In the genomic region with DNA sequence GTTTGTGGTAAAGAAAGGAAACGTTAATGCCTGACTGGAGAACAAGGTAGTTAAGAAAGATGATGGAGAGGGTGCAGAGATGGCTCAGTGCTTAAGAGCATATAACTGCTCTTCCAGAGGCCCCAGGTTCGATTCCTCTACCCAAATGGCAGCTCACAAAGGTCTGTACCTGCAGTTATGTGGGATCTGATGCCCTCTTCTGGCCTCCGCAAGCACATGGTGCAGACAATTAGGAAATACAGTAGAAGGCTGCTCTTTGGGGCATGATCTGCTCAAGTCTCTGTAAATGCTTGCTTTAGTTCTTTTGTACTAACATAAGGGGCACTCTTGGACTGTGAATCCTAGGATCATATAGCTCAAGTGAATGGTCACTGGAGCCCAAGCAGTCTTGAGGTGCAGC, we compare ENCODE assay signal across 8 mouse cellular contexts. TPM values are rescaled to one million over a fixed set of nuclear protein-coding genes. Genes with fewer than 3 reads are reported as not detected.
DNase-seq lines count a peak whose midpoint lies in the region; ATAC-seq lines count a peak whose summit lies in the region.

No protein-coding gene starts in this region.

- peak; percentile 15 for DNase-seq in heart, adult 8-10 months (ENCODE audit: low spot score)
- DNase-seq in heart, postnatal 25 days (ENCODE audit: low spot score), result no peak
- DNase-seq in cerebellum, adult 11-12 months, result peak; percentile 35
- DNase-seq in forelimb bud, embryonic 11.5 days (ENCODE audit: low read depth, low spot score), result peak; percentile 55
- DNase-seq in intestine, embryonic 14.5 days (ENCODE audit: low spot score), result no peak
- DNase-seq in limb, embryonic 11.5 days (ENCODE audit: low spot score), result peak; percentile 64
- peak; percentile 81 for DNase-seq in midbrain, embryonic 11.5 days (ENCODE audit: low spot score, missing footprints)
- peak; percentile 35 to 64 for DNase-seq in spleen, postnatal 4 days (ENCODE audit: low spot score in 2 of 2)

- H3K9me3 ChIP-seq in intestine, embryonic 14.5 days (ENCODE audit: control insufficient read depth, low read length), result no peaks in the 10 kb centered on the region
- no peaks in the 10 kb centered on the region for H3K9me3 ChIP-seq in limb, embryonic 11.5 days (ENCODE audit: control insufficient read depth, low read length)
- H3K9me3 ChIP-seq in midbrain, embryonic 11.5 days (ENCODE audit: control insufficient read depth, low read length), result no peaks in the 10 kb centered on the region

- H3K4me3 ChIP-seq in intestine, embryonic 14.5 days (ENCODE audit: low read depth, low read length), result peak overlapping the region; percentile 79
- H3K4me3 ChIP-seq in limb, embryonic 11.5 days (ENCODE audit: low read depth, low read length), result peak overlapping the region; percentile 76
- peak overlapping the region; percentile 81; the same call in 1 of the 2 replicates for H3K4me3 ChIP-seq in midbrain, embryonic 11.5 days (ENCODE audit: low read depth, low read length)

- intact Hi-C loops in heart, postnatal 25 days (cut with DNase I), result loop anchor here (5.0 to 10.0 kb wide), 3 partner anchors 61 to 334 kb away; partner anchors contain the start of genes Fbxw2 and Hspa5

- no peaks in the 10 kb centered on the region for H3K4me1 ChIP-seq in intestine, embryonic 14.5 days (replicated peaks; ENCODE audit: control insufficient read depth, insufficient read depth, low read length)
- no peaks in the 10 kb centered on the region for H3K4me1 ChIP-seq in limb, embryonic 11.5 days (ENCODE audit: control insufficient read depth, insufficient read depth, low read length)
- H3K4me1 ChIP-seq in midbrain, embryonic 11.5 days (ENCODE audit: control insufficient read depth, insufficient read depth, low read length), result peaks cover 2% of the 10 kb centered on the region; the same call in 1 of the 2 replicates

- H3K27me3 ChIP-seq in intestine, embryonic 14.5 days (replicated peaks; ENCODE audit: control insufficient read depth, insufficient read depth, low read length), result no peaks in the 10 kb centered on the region
- no peaks in the 10 kb centered on the region for H3K27me3 ChIP-seq in limb, embryonic 11.5 days (ENCODE audit: control insufficient read depth, insufficient read depth, low read length)
- no peaks in the 10 kb centered on the region for H3K27me3 ChIP-seq in midbrain, embryonic 11.5 days (ENCODE audit: control insufficient read depth, insufficient read depth, low read length)

- ATAC-seq in intestine, embryonic 14.5 days (replicated peaks; ENCODE audit: low FRiP score, low TSS enrichment, low read depth), result no peak; the same call in none of the 2 replicates
- no peak for ATAC-seq in limb, embryonic 11.5 days (ENCODE audit: insufficient number of reproducible peaks, low FRiP score, low TSS enrichment, low read depth)
- ATAC-seq in midbrain, embryonic 11.5 days (ENCODE audit: low FRiP score), result peak; percentile 34

- H3K4me2 ChIP-seq in intestine, embryonic 14.5 days (ENCODE audit: low read length), result peak overlapping the region; percentile 59
- peak overlapping the region; percentile 66 for H3K4me2 ChIP-seq in limb, embryonic 11.5 days (ENCODE audit: low read depth, severe bottlenecking)
- peak overlapping the region; percentile 65 for H3K4me2 ChIP-seq in midbrain, embryonic 11.5 days

- peak overlapping the region; percentile 77 for H3K27ac ChIP-seq in intestine, embryonic 14.5 days (ENCODE audit: low read depth)
- 0 out of 2 replicates have a peak overlapping the region, but pooled peaks have one; percentile 47 for H3K27ac ChIP-seq in limb, embryonic 11.5 days (replicated peaks; ENCODE audit: low read depth, low read length)
- no peak overlapping the region for H3K27ac ChIP-seq in midbrain, embryonic 11.5 days (ENCODE audit: low read depth, low read length)

- WGBS in intestine, embryonic 14.5 days, result 26% methylated on average over 3 of the region's 3 CpGs
- WGBS in limb, embryonic 11.5 days, result 26% methylated on average over 3 of the region's 3 CpGs
- WGBS in midbrain, embryonic 11.5 days, result 37% methylated on average over 3 of the region's 3 CpGs

- H3K36me3 ChIP-seq in intestine, embryonic 14.5 days (ENCODE audit: control insufficient read depth, insufficient read depth, low read length), result no peaks in the 10 kb centered on the region
- H3K36me3 ChIP-seq in limb, embryonic 11.5 days (ENCODE audit: control insufficient read depth, insufficient read depth, low read length), result no peaks in the 10 kb centered on the region
- H3K36me3 ChIP-seq in midbrain, embryonic 11.5 days (ENCODE audit: control insufficient read depth, insufficient read depth, low read length), result no peaks in the 10 kb centered on the region

- peak overlapping the region; percentile 65 for H3K9ac ChIP-seq in intestine, embryonic 14.5 days (ENCODE audit: low read length)
- H3K9ac ChIP-seq in limb, embryonic 11.5 days (ENCODE audit: low read length), result peak overlapping the region; percentile 77
- H3K9ac ChIP-seq in midbrain, embryonic 11.5 days (ENCODE audit: low read length), result peak overlapping the region; percentile 84

RNA-seq across cellular contexts. Expression of gene Cntrl, which starts 0.6 kb away (rescaled TPM):
- total RNA-seq in heart, adult 8-10 months (2022), result 1 to 10 TPM; 5.9 to 8.2 (median 6.2) TPM
- total RNA-seq in heart, postnatal 25 days (2021), result 1 to 10 TPM; 6.5 to 7.1 TPM
- polyA plus RNA-seq in intestine, embryonic 14.5 days (2014; fragmentation: Nextera tagmentation; extraction: Ambion mirVana), result 27.4 and 33.0 TPM in 2 replicates
- 34.4 and 36.7 TPM in 2 replicates for polyA plus RNA-seq in limb, embryonic 11.5 days (2014; fragmentation: Nextera tagmentation; extraction: Ambion mirVana)
- 32.8 and 36.6 TPM in 2 replicates for polyA plus RNA-seq in midbrain, embryonic 11.5 days (2014; fragmentation: Nextera tagmentation; extraction: Ambion mirVana)

RNA-seq across cellular contexts. Expression of gene AI182371, which starts 7.4 kb away (rescaled TPM):
- under 1 TPM in 1 of 4 experiments, not detected in 3; 0.25 TPM for total RNA-seq in heart, adult 8-10 months (2022)
- total RNA-seq in heart, postnatal 25 days (2021), result not detected
- polyA plus RNA-seq in intestine, embryonic 14.5 days (2014; fragmentation: Nextera tagmentation; extraction: Ambion mirVana), result 0.18 and 0.24 TPM in 2 replicates
- polyA plus RNA-seq in limb, embryonic 11.5 days (2014; fragmentation: Nextera tagmentation; extraction: Ambion mirVana), result 0.20 TPM in 1 of 2 replicates, not detected in the other
- polyA plus RNA-seq in midbrain, embryonic 11.5 days (2014; fragmentation: Nextera tagmentation; extraction: Ambion mirVana), result not detected in 2 replicates

RNA-seq across cellular contexts. Expression of gene Hc, which starts 47.5 kb away (rescaled TPM):
- not detected for total RNA-seq in heart, adult 8-10 months (2022)
- total RNA-seq in heart, postnatal 25 days (2021), result not detected
- 0.22 and 0.27 TPM in 2 replicates for polyA plus RNA-seq in intestine, embryonic 14.5 days (2014; fragmentation: Nextera tagmentation; extraction: Ambion mirVana)
- not detected in 2 replicates for polyA plus RNA-seq in limb, embryonic 11.5 days (2014; fragmentation: Nextera tagmentation; extraction: Ambion mirVana)
- polyA plus RNA-seq in midbrain, embryonic 11.5 days (2014; fragmentation: Nextera tagmentation; extraction: Ambion mirVana), result 0.26 and 0.57 TPM in 2 replicates

Comparison
In these comparisons a context has a peak if more than half of its experiments do, and no peak if none do; other contexts are left out.
1. DNase-seq: peak in heart, adult 8-10 months (single experiment), cerebellum, adult 11-12 months (single experiment), forelimb bud, embryonic 11.5 days (single experiment), limb, embryonic 11.5 days (single experiment), midbrain, embryonic 11.5 days (single experiment) and spleen, postnatal 4 days (2 of 2); none in heart, postnatal 25 days (single experiment) and intestine, embryonic 14.5 days (single experiment).
2. Peak in every context shown above with its lines, with median percentiles within 50 percentile points of each other: H3K4me2 ChIP-seq, H3K4me3 ChIP-seq and H3K9ac ChIP-seq.